Mouse (Mus musculus) forebrain, embryonic 10.5 days (tissue): ENCODE data around the gene Smyd5. TPM values are rescaled to one million over a fixed set of nuclear protein-coding genes. Genes with fewer than 3 reads are reported as not detected.

Experiments
- DNase-seq: peaks from one replicate; pipeline ENCODE4 v3.0.0-alpha.2; 2017; ENCODE audit warnings: low spot score; ENCODE audit errors: extremely low spot score
- H3K27ac ChIP-seq: fragments of 300-500 bp; sonication (generic); 2 replicates; pipeline ENCODE4 v1.5.1; 2016; ENCODE audit warnings: mild to moderate bottlenecking
- H3K27me3 ChIP-seq: fragments of 300-500 bp; sonication (generic); 2 replicates; pipeline ENCODE4 v1.6.1; 2016; ENCODE audit warnings: mild to moderate bottlenecking; ENCODE audit not compliant: poor library complexity, severe bottlenecking
- H3K36me3 ChIP-seq: fragments of 300-500 bp; sonication (generic); replicated peaks from 2 replicates; pipeline ENCODE4 v1.6.1; 2016; ENCODE audit warnings: mild to moderate bottlenecking, moderate library complexity
- H3K4me1 ChIP-seq: fragments of 300-500 bp; sonication (generic); 2 replicates; pipeline ENCODE4 v1.6.1; 2016
- H3K4me3 ChIP-seq: fragments of 300-500 bp; sonication (generic); 2 replicates; pipeline ENCODE4 v1.5.1; 2016; ENCODE audit warnings: mild to moderate bottlenecking, moderate library complexity
- H3K9me3 ChIP-seq: fragments of 300-500 bp; sonication (generic); 2 replicates; pipeline ENCODE4 v1.6.1; 2016; ENCODE audit warnings: mild to moderate bottlenecking, moderate library complexity
- WGBS: fragments of 180-500 bp; shearing (Covaris S2); methylation state at CpG from one replicate; pipeline ENCODE4 v1.1.7; 2016; 5-methylcytosine and 5-hydroxymethylcytosine counted together
- polyA plus RNA-seq: library from polyadenylated mRNA; unstranded; fragments of >200 nt; fragmentation: Nextera tagmentation; extraction: Ambion mirVana; gene quantifications from 2 replicates; pipeline ENCODE4 v1.2.1, GENCODE M21; 2016

Gene Smyd5
- 84.4 and 85.8 TPM in 2 replicates for polyA plus RNA-seq

DNA sequence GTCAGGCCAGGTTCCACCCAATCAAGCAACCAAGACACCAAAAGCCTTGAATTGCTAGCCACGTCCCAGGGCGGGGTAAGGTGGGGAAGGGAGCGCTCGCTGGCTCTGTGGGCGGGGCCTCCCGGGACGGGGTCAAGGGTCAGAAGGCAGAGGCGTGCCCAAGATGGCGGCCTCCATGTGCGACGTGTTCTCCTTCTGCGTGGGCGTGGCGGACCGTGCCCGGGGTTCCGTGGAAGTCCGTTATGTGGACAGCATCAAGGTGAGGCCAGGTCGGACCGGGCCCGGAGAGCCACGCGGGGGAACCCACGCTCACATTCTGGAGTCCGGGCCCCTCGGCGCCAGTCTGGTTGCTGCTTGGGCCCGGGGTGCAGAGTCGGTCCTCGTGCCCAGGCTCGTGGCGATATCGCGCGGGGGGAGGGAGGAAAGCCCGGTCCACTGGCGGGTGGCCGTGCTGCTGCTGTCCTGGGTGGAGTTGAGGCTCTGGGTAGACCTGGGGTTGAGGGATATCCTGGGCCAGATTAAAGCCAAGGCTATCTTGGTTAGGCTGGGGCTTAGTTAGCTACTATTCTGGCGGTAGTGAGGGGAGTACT is at the start of gene Smyd5:
Smyd5 (plus strand) TSS at position 148 of the 590 bp plus-strand sequence.
- H3K4me3 ChIP-seq = peak within 1 kb of the TSS; percentile 79
- H3K36me3 ChIP-seq = no peaks in the 10 kb centered on the region
- no peaks in the 10 kb centered on the region for H3K9me3 ChIP-seq
- DNase-seq = peak; percentile 84
- H3K27me3 ChIP-seq = peaks cover 8% of the 10 kb centered on the region
- H3K27ac ChIP-seq = peak within 1 kb of the TSS; percentile 91
- WGBS = under 1% methylated on average over 39 of the region's 39 CpGs
- peaks cover 25% of the 10 kb centered on the region for H3K4me1 ChIP-seq

- peaks cover 30% of the 10 kb centered on the region for H3K4me1 ChIP-seq
- WGBS = 86% methylated on average over 2 of the region's 2 CpGs
- no peaks in the 10 kb centered on the region for H3K9me3 ChIP-seq
- peaks cover 50% of the 10 kb centered on the region for H3K27me3 ChIP-seq
- no peak for DNase-seq
- H3K27ac ChIP-seq = no peak overlapping the region
- H3K36me3 ChIP-seq = no peaks in the 10 kb centered on the region
- no peak overlapping the region for H3K4me3 ChIP-seq
Measured at GRCm38 (mm10) chr6:85382791-85383190, 49.0 kb upstream of the Smyd5 start.

DNA sequence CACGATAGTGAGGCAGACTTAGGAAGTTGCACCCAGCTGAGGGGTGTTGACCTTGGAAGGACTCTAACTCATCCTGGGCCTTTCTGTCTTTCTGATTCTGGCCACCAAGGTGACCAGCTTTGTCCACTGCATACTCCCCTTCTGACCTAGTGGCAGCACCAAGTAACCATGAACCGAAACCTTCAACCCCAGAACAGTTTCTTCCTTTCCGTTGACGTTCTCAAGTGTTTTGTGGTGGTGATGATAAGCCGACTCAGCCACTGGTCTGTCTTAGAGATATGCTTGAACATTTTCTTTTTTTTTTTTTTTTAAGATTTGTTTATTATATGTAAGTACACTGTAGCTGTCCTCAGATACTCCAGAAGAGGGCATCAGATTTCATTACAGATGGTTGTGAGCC is 43.2 kb upstream of the Smyd5 start:
- peaks cover 34% of the 10 kb centered on the region for H3K27me3 ChIP-seq
- H3K36me3 ChIP-seq = no peaks in the 10 kb centered on the region
- WGBS = 83% methylated on average over 5 of the region's 5 CpGs
- DNase-seq = no peak
- H3K9me3 ChIP-seq = no peaks in the 10 kb centered on the region
- no peak overlapping the region for H3K27ac ChIP-seq
- no peak overlapping the region for H3K4me3 ChIP-seq
- H3K4me1 ChIP-seq = peaks cover 6% of the 10 kb centered on the region

DNA sequence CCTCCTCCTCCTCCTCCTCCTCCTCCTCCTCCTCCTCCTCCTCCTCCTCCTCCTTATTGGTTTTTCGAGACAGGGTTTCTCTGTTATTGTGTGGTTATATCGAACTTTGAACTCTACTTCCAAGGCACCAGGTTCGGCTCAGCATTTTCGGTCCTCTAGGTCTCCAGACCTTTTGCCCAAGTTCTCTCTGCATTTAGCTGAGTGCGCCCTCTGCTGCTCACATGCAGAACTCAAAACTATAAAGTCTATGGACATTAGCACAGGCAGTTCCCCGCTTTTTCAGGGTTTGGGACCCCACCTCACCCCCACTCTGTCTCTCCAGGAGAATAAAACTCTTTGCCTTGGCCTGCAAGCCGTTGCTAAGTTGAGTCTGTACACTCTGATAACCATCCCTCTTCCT is 40.0 kb upstream of the Smyd5 start:
- no peaks in the 10 kb centered on the region for H3K36me3 ChIP-seq
- no peak overlapping the region for H3K27ac ChIP-seq
- peak; percentile 49 for DNase-seq
- no peaks in the 10 kb centered on the region for H3K9me3 ChIP-seq
- 31% methylated on average over 6 of the region's 7 CpGs for WGBS
- H3K4me3 ChIP-seq = no peak overlapping the region
- H3K27me3 ChIP-seq = peaks cover 18% of the 10 kb centered on the region
- no peaks in the 10 kb centered on the region; the same call in 1 of the 2 replicates for H3K4me1 ChIP-seq

- no peaks in the 10 kb centered on the region for H3K27me3 ChIP-seq
- DNase-seq = no peak
- no peaks in the 10 kb centered on the region for H3K9me3 ChIP-seq
- H3K4me3 ChIP-seq = no peak overlapping the region
- H3K27ac ChIP-seq = no peak overlapping the region
- H3K36me3 ChIP-seq = no peaks in the 10 kb centered on the region
- 79% methylated on average over 2 of the region's 2 CpGs for WGBS
- H3K4me1 ChIP-seq = peaks cover 6% of the 10 kb centered on the region
Measured at GRCm38 (mm10) chr6:85395360-85395759, 36.4 kb upstream of the Smyd5 start.

DNA sequence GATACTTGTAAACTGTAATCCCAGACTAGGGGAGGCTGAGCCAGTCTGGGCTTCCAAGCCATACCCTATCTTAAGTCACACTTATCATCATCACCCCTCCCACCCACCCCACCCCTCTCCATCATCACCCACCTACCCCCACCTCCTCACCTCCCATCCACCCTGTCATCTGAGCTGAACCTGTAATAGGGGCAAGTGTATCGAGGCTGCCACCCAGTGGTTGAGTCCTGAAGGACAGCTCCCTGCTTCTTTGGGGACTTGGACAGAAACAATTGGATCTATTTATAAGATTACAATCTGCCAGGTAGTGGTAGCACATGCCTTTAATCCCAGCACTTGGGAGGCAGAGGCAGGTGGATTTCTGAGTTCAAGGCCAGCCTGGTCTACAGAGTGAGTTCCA is 34.6 kb upstream of the Smyd5 start:
- Histone ChIP-seq H3K36me3 (no peaks in the 10 kb centered on the region), H3K27me3 (no peaks in the 10 kb centered on the region), H3K27ac (no peak overlapping the region), H3K4me3 (no peak overlapping the region), H3K4me1 (peaks cover 6% of the 10 kb centered on the region), H3K9me3 (no peaks in the 10 kb centered on the region)
- no peak for DNase-seq
- 25% methylated on average over 1 of the region's 1 CpGs for WGBS

DNA sequence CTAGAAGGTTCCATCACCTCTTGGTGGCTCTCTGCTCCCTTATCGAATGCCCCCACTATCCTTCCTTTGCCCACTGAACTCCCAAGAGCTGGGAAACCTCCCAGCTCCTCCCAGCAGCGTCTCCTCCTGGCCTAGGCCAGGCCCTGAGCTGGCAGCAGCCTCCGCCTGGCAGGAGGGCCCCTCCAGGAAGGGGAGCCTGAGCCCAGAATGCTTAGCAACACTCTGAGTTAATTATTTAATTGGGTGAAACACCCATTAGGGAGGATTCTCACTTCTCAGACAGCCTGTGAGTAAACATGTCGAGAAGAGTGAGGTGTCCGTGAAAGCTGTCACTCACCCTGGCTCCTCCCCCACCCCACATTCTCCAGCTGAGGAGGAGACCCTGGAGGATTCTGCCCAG is 32.1 kb upstream of the Smyd5 start:
- Histone ChIP-seq H3K9me3 (no peaks in the 10 kb centered on the region), H3K36me3 (no peaks in the 10 kb centered on the region), H3K27ac (no peak overlapping the region), H3K4me3 (no peak overlapping the region), H3K27me3 (peaks cover 12% of the 10 kb centered on the region), H3K4me1 (peaks cover 9% of the 10 kb centered on the region)
- 38% methylated on average over 5 of the region's 5 CpGs for WGBS
- no peak for DNase-seq

- no peak for DNase-seq
- H3K9me3 ChIP-seq = no peaks in the 10 kb centered on the region
- no peak overlapping the region for H3K27ac ChIP-seq
- peaks cover 9% of the 10 kb centered on the region for H3K4me1 ChIP-seq
- no peaks in the 10 kb centered on the region for H3K36me3 ChIP-seq
- H3K27me3 ChIP-seq = peaks cover 38% of the 10 kb centered on the region
- WGBS = 68% methylated on average over 2 of the region's 2 CpGs
- no peak overlapping the region for H3K4me3 ChIP-seq
Measured at GRCm38 (mm10) chr6:85402613-85403012, 29.2 kb upstream of the Smyd5 start.

DNA sequence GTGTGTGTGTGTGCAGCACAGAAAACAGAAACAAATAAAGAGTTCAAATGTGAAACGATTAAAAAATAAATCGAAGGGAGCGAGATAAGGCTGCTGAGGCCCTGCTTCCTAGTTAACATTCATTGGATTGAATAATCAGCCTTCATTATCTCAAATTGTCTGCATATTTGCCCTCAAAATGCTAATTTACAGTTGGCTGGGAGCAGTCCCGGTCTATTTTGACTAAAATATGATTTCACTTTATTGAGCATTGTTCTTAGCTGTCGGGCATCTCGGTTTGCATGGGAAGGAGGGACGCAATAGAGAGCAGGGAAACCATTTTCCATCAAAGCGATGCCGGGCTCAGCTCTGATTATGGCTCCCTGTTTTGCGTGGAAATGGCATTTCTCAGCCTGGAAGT is 28.8 kb upstream of the Smyd5 start:
- no peak for DNase-seq
- Histone ChIP-seq H3K4me3 (no peak overlapping the region), H3K36me3 (no peaks in the 10 kb centered on the region), H3K9me3 (no peaks in the 10 kb centered on the region), H3K27ac (no peak overlapping the region), H3K4me1 (peaks cover 9% of the 10 kb centered on the region), H3K27me3 (peaks cover 42% of the 10 kb centered on the region)
- 87% methylated on average over 10 of the region's 10 CpGs for WGBS

- H3K27me3 ChIP-seq = peaks cover 71% of the 10 kb centered on the region
- peak overlapping the region; percentile 40 for H3K27ac ChIP-seq
Measured at GRCm38 (mm10) chr6:85409003-85409402, 22.8 kb upstream of the Smyd5 start.

GRCm38 (mm10) chr6:85410771-85411273 is 21.0 kb upstream of the Smyd5 start:
- Histone ChIP-seq H3K36me3 (no peaks in the 10 kb centered on the region), H3K4me1 (peaks cover 19% of the 10 kb centered on the region), H3K9me3 (no peaks in the 10 kb centered on the region), H3K27me3 (peaks cover 56% of the 10 kb centered on the region), H3K27ac (no peak overlapping the region), H3K4me3 (no peak overlapping the region)
- DNase-seq = peak; percentile 81
- 9% methylated on average over 13 of the region's 13 CpGs for WGBS

More at GRCm38 (mm10) chr6:85409003-85409402, 22.8 kb upstream of the Smyd5 start:
- no peaks in the 10 kb centered on the region for H3K9me3 ChIP-seq
- peak; percentile 63 for DNase-seq
- H3K4me1 ChIP-seq = peaks cover 19% of the 10 kb centered on the region
- no peaks in the 10 kb centered on the region for H3K36me3 ChIP-seq
- peak overlapping the region; percentile 46 for H3K4me3 ChIP-seq
- 1% methylated on average over 31 of the region's 31 CpGs for WGBS

- Histone ChIP-seq H3K36me3 (no peaks in the 10 kb centered on the region), H3K9me3 (no peaks in the 10 kb centered on the region), H3K4me1 (peaks cover under 1% of the 10 kb centered on the region; the same call in 1 of the 2 replicates), H3K27ac (no peak overlapping the region), H3K4me3 (no peak overlapping the region), H3K27me3 (peaks cover 7% of the 10 kb centered on the region; the same call in 1 of the 2 replicates)
- WGBS = 61% methylated on average over 3 of the region's 3 CpGs
- no peak for DNase-seq
Measured at GRCm38 (mm10) chr6:85415829-85416228, 16.0 kb upstream of the Smyd5 start.

GRCm38 (mm10) chr6:85419150-85419549 is 12.6 kb upstream of the Smyd5 start:
- no peak for DNase-seq
- Histone ChIP-seq H3K27ac (no peak overlapping the region), H3K4me3 (no peak overlapping the region), H3K36me3 (no peaks in the 10 kb centered on the region), H3K27me3 (peaks cover 28% of the 10 kb centered on the region), H3K9me3 (no peaks in the 10 kb centered on the region), H3K4me1 (peaks cover 16% of the 10 kb centered on the region)
- 91% methylated on average over 2 of the region's 2 CpGs for WGBS
